ENCODE assay signal across 19 mouse cellular contexts in the genomic region with DNA sequence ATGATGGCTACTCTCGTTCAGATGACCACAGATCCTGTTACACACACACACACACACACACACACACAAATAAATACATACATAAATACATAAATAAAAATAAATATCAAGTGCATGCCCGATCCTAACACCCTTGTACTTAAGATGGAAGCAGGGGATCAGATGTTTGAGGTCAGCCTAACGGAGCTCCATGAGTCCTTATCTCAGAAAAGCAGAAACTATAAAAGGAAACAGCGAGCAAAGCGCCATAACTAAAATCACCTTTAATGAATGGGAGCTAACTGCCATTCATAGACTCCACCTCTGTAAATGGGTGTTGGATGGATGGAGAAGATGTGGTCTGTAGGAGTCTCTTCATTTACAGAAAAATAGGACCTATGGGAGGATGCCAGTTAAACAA.
"Had no signal": no experiment of that assay in that cellular context is flagged by ENCODE, and none has a peak within 500 bp of the region (broad histone marks: within the 10 kb centered on the region; RNA-seq: fewer than 3 reads in every experiment).

No protein-coding gene starts in this region.

- H3K9ac ChIP-seq: lung, embryonic 14.5 days; midbrain, embryonic 12.5 days; neural tube, embryonic 13.5 days; neural tube, embryonic 15.5 days had no signal

- H3K4me1 ChIP-seq: midbrain, embryonic 12.5 days; neural tube, embryonic 13.5 days; neural tube, embryonic 15.5 days had no signal

- DNase-seq: lung, adult 18-20 months; lung, embryonic 14.5 days; lung, postnatal 10 days; lung, postnatal 4 days; midbrain, embryonic 14.5 days; retina, postnatal 1 day; right cerebral cortex, adult 18-20 months; right cerebral cortex, postnatal 25 days; right cerebral cortex, postnatal 4 days; spleen, adult 18-20 months; thymus, adult 18-20 months; thymus, postnatal 14 days; thymus, postnatal 36 days had no signal

- H3K36me3 ChIP-seq: midbrain, embryonic 10.5 days; midbrain, embryonic 12.5 days; neural tube, embryonic 13.5 days; neural tube, embryonic 15.5 days had no signal

- H3K27me3 ChIP-seq: neural tube, embryonic 13.5 days; neural tube, embryonic 15.5 days had no signal

- ATAC-seq: midbrain, embryonic 16.5 days had no signal

- H3K4me3 ChIP-seq: midbrain, embryonic 10.5 days; midbrain, embryonic 12.5 days; myocyte; neural tube, embryonic 13.5 days; neural tube, embryonic 15.5 days had no signal

- H3K9me3 ChIP-seq: midbrain, embryonic 10.5 days; midbrain, embryonic 12.5 days; neural tube, embryonic 13.5 days; neural tube, embryonic 15.5 days had no signal

- H3K27ac ChIP-seq: midbrain, embryonic 10.5 days; midbrain, embryonic 12.5 days; neural tube, embryonic 13.5 days; neural tube, embryonic 15.5 days had no signal
